Mouse (Mus musculus) testis, adult 2 months (tissue): ENCODE measurements at regions not wholly inside any gene's neighbourhood (a gene's known extent, or its start where the extent isn't known, plus 50 kb on each side); places are given as distances from the start of the nearest gene placed in this dataset.

ENCODE experiments used
- CTCF ChIP-seq: fragments of 200-500 bp; IDR thresholded peaks from 2 replicates; pipeline ENCODE4 v1.5.1; 2012; ENCODE audit warnings: low read depth, mild to moderate bottlenecking, inconsistent platforms, low read length, moderate library complexity; ENCODE audit not compliant: control insufficient read depth, insufficient read depth, insufficient replicate concordance
- POLR2A ChIP-seq: fragments of 200-500 bp; IDR thresholded peaks from 2 replicates; pipeline ENCODE4 v1.6.1; 2012; ENCODE audit warnings: low read depth, mild to moderate bottlenecking, inconsistent platforms, low read length, moderate library complexity; ENCODE audit not compliant: control insufficient read depth

GRCm38 (mm10) chr13:32435136-32435535, 96.6 kb upstream of the Gmds start:
- TF ChIP-seq CTCF (no peak), POLR2A (no peak)
